Mouse (Mus musculus): ENCODE data around the gene Timm9.

GRCm38 (mm10) chr12:71116411-71116810 lies 20.1 kb downstream of the Timm9 start:
- no peak for TF ChIP-seq HCFC1 (IDR thresholded peaks at IDR 0.05; ENCODE audit: borderline replicate concordance, insufficient read depth, low read length)
- TF ChIP-seq ZC3H11A (IDR thresholded peaks at IDR 0.05; ENCODE audit: borderline replicate concordance, low read depth, low read length) = no peak
- no peak for TF ChIP-seq CHD2 (IDR thresholded peaks at IDR 0.05; ENCODE audit: low read depth, low read length)
